Mouse (Mus musculus): ENCODE data around the gene Lzts2.

Lzts2 gene

DNA sequence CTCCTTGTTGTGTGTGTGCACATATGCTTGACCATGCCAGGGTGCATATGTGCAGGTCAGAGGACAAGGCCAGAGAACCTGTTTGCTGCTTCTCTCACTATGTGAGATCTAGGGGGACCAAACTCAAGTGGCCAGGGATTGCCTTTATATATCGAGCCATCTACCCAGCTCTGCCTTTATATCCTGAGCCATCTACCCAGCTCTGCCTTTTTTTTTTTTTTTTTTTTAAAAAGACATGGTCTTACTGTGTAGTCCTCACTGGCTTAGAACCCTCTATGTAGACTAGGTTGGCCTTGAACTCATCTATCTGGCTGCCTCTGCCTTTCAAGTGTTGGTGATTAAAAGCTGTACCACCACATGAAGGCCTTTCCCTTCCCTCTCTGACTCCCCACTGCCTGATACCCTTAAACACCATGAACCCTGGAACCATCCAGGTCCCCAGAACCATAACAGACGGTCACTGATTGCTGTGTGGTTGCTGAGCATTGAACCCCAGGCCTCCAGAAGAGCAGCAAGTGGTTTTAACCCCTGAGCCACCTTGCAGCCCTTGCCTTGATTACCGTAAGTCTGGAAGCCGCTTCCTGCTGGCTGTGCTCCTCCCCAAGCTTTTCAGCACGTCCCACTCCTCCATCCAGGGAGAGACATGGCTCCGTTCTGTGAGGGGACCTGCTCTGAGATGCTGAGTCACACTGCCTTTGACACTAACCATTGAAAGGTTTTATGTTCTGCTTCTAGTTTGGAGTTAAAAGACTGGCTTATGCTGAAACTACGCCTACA is 10.3 kb upstream of the Lzts2 start:
- in situ Hi-C loops (cut with MseI, MboI), result no loop called here

DNA sequence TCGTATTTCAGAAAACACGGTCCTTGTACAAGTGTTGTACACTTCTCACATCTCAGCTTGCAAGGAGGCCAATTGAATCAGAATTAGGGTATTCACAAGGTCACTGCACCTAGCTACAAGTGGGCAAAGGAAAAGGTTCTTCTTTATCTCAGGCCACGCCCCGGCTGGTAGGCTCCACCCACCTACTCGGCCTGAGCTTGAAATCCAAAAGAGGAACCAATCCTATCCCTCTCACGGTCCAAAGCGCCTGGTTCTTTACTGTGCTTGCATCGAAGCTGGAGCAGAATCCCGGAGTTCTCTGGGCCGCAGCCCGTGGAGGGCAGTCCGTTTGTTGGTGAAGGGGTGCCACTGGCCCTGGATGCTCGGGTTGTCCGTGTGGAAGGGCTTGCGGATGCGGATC is 8.8 kb upstream of the Lzts2 start, which contains the start of gene Twnk:
Gene Twnk (plus strand): TSS at position 220 of the 400 bp plus-strand sequence.
- in situ Hi-C loops (cut with MseI, MboI), result no loop called here

DNA sequence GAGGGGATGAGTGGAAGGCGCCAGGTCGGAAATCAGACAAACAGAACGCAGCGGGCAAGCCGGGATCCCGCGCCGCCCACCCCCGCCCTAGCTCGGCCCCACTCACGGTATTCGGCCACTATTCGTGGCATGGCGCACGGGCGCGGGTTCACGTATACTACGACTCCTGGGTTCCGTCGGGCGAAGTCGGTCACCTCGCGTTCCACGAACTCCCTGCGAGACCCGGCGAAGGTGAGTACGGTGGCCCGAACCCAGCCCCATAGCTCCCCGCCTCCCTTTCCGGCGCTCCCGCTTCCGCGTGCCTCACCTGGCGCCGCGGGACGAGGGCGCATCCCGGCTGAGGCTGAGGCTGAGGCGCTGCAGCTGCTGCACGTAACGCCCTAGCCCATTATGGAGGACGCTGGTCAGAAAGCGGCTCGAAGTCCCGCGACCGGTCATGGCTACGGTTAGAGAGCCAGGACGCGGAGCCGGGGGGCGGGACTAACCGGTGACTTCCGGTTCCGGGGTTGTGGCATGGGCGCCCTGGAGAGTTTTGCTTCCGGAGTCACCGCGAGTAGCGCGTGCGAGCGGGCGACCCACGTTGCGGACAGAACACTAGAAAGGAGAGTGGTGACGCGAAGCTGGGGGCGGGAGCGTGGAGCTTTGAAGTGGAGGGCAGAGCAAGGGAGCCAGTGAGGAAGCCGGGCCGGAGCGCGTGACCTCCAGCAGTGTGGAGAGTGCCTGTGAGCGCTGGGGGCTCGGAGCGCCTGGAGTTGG is 8.1 kb upstream of the Lzts2 start, which contains the start of gene Mrpl43:
Gene Mrpl43 (minus strand): TSS at position 486 of the 756 bp plus-strand sequence.
- in situ Hi-C loops (cut with MseI, MboI), result no loop called here

DNA sequence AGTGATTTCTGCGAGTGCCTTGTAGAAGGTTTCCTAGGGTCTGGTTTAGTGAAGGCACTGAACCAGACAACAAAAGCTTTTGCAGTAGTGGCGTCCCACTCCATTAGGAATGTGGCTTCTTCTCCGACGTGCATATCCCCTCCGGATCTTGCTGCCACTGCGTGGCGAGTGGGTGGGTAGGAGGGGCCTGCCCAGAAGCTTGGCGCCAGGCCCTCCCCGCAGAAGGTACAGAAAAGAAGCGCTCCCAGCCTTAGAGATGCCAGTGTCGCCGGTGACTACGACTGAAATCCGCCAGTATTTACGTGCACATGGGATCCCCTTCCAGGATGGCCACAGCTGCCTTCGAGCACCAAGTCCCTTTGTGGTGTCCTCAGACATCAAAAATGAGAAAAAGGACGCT is 7.2 kb upstream of the Lzts2 start:
- in situ Hi-C loops (cut with MseI, MboI), result no loop called here

DNA sequence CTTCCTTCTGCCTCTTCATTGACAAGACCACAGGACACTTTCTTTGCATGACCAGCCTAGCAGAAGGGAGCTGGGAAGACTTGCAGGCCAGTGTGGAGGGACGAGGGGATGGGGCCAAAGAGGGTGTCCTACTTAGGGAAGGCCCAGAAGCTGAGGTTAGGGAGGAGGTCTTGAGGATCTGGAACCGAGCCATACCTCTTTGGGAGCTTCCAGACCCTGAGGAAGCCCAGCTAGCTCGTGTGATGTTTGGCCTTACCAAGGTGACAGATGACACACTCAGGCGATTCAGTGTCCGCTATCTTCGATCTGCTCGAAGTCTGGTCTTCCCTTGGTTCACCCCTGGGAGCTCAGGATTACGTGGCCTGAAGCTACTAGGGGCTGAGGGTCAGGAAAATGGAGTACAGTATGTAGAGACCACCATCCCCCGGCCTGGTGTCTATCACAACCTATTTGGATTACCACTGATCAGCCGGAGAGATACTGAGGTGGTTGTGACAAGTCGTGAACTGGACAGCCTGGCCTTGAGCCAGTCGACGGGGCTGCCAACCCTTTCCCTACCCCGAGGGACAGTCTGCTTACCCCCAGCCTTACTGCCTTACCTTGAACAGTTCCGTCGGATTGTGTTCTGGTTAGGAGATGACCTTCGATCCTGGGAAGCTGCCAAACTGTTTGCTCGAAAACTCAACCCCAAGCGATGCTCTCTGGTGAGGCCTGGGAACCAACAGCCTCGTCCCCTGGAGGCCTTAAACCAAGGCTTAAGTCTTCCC is 6.6 kb upstream of the Lzts2 start:
- in situ Hi-C loops (cut with MseI, MboI), result no loop called here

DNA sequence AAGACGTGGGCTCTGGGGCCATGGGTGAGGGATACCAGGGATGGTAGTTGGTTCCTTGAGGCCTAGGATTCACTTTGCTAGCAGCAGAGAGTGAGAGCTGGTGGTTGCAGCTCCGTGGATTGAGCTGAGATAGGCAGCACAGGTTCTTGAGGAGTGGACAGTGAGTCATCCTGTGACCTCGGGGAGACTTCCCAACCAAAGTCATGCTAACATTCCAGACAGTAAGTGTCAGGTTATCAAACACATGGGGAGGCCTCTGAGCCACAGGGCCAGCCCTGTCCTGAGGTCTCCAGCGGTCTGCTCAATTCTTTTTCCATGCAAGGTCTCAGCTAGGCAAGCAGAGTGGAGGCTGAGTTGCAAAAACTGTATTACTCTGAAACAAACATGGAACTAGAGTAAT is 3.6 kb upstream of the Lzts2 start:
- in situ Hi-C loops (cut with MseI, MboI), result no loop called here

DNA sequence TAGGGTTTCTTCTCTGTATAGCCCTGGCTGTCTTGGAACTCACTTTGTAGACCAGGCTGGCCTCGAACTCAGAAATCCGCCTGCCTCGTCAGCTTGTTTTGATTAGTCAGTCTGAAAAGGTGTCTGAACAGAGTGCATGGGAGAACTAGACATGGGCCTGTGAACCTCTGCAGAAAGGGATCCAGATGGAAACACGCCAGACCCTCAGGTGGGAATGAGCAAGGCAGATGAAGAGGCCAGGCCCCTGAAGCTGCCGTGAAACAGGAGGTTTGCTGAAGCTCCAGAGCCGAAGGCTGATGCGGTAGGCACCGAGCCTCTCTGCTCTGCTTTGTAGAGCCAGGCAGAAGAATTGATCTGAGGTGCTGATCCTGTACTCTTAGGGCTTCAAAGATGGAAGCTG is 2.0 kb upstream of the Lzts2 start:
- in situ Hi-C loops (cut with MseI, MboI), result no loop called here

DNA sequence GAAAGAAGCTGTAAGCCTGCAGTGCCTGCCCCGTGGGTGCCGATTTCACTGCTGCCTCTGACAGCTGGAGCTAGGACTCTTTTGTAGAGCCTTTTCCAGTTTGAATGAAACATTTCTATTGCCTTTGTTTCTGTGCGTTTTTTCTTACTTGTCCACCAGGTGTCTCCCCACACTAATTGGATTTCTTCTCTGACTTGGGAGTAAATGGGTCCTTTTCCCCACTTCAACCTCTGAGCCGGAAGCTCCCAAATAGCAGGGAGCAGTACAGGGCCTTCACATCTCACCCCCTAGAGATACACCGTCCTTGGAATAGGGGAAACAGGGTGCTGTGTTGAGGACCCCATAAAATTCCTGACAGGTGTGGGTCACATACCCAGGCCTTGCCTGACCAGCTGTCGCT is 1.6 kb upstream of the Lzts2 start:
- in situ Hi-C loops (cut with MseI, MboI), result no loop called here

DNA sequence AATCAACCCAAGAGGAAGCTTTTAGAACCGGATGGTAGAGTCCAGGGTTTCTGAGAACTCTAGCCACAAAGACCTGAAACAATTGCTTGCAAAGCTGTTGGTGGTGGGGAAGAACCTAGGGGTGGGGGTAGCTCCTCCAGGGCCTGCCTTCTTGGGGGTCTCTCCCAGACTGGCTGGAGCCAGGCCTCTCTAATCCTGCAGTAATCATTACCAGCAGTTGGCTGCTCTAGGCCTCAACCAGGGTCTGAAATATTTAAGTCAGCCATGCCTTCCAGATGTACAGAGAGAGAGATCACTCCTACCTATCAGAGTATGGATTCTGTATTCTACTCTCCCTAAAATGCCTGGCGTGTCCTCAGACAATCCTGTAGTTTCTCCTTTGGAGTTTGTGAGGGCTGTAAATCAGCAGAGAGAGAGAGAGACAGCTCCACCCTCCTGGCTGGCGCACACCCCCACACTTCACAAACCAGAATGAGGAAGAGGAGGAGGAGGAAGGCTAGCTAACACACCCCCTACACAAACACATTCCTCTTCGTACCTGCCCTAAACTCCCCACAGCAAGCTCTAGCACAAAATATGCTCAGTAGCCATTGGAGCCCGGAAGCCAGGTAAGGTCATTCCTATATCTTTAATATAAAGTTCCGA is 511 bp upstream of the Lzts2 start:
- in situ Hi-C loops (cut with MseI, MboI), result no loop called here

DNA sequence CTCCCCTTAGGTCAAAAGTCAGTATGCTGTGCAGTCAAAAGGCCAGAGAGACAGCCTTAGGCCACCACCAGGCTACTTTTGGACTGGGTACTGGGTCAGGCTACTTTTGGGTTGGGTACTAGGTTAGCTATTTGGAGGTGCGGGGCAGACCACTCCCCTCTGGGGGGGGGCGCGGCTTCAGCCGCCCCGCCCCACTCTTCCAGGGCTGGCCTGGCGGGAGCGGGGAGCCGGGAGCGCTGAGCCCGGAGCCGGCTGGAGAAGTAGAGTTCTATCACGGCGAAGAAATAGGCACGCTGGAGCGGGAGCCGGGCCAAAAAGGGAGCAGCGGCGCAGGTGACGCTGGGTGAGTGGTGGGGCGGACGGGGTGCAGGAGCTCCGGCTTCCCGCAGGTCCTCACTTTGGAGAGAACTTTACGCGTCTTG is 778 bp downstream of the Lzts2 start:
- in situ Hi-C loops (cut with MseI, MboI), result no loop called here

DNA sequence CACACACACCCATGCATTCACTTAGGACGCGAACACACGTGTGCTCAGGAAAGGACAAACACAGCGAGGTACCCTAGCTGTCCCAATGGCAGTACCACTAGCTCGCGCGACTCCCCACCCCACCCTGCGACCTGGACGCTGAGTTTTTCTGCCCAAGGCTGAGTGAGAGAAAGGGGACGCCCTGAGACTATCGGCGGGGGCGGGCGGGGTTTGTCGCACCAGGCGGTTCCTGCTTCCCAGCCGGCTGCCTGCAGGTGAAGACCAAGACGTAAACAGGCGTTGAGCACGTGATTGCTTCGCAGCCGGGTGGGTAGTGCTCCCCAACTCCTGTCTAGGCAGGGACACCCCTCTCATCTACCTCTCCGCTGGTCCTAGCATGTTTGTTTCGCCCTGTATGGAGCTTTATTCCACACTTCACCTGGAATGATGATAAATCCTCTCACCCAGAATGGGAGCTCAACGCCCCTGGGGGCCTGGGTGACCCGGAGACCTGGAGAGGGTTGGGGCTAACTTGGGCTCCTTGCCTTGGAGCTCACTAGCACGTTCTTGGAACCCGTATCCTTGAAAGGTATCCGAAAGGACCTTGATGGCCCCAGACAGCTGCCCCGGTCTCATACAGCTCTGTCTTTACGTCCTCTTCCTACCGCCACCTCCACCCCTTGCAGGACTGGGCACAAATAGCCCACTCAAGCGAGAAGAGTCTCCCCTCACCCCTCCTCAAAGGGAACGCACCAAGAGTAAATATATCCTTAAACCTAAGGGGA is 1.5 kb downstream of the Lzts2 start:
- in situ Hi-C loops (cut with MseI, MboI), result no loop called here

DNA sequence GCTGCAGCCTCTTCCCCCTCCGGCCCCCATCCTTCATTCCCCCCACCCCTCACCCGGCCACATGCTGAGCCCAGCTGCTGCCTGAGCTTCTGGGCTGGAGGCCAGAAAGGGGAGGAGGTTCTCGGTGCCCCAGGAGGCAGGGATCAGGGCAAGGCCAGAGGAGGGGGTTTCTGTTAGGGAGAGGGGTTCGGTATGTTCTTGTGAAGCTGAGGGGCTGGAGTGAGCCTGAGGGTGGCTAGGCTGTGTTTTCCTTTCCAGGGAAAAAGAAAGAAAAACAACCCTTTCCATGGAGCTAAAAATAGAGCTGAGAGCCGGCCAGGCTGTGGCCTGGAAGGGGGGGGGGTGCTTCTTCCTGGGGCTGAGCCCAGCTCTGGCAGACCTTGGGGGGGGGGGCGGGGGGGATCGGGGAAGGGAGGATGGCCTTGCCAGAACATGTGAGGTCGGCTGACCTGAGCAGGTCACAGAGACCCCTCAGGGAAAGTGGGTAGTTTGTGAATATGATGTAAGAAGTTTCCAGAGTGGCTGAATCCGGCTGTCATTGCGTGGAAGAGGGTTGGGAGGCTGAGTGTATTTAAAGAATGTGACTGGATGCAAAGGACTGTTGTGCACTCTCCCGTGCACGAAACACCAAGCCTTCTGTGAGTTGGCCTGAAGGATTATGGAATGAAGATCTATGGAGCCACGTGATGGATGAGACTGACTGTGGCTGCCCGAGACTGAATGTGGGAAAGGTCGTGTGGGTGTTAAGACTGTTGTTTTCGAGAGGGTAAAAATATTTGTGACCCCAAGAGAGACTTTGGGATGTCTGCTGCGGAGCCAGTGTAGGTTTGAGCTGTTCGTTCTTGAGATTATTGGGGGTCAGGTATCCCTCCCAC is 2.4 kb downstream of the Lzts2 start:
- in situ Hi-C loops (cut with MseI, MboI), result no loop called here

DNA sequence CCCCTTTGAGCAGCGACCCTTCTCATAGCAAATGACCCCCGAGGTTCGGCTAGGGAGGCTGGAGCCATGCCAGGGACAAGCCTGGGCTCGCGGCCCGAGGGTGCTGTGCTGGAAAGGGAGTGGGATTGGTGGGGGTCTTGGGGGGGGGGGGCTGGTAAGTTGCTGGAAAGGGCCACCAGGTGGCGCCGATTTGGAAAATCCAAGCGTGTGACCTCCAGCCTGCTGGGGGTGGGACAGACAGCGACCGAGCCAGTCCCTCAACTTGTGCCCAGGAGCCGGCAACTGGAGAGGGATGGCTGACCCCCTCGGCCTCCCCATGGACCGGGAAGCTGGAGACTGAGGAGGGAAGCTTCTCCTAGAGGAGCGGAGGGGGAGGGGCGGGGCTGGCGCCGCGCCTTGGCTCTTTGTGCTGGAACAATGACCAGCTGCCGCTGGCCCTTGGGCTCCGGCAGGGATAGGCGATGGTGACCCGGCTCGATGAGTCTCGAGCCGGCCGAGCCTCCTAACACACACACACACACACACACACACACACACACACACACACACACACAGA is 3.1 kb downstream of the Lzts2 start:
- in situ Hi-C loops (cut with MseI, MboI), result no loop called here

DNA sequence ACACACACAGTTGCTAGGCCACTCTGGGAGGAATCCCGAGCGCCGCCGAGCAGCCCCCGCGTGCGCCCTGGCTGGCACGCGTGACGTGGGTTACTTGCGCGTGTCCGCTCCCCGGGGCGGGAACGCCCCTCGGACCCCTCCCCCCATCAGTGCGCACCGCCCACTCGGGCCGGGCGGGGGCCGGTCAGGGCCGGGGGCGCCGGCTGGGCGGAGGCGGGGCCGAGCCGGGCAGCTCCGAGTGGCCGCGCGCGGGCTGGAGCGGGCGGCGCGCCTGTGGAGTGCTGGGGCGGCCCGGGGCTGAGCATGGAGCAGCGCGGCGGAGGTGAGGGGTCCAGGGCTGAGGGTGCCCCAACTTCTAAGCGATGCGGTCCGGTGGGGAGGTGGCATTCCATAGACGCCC is 3.7 kb downstream of the Lzts2 start:
- in situ Hi-C loops (cut with MseI, MboI), result no loop called here

DNA sequence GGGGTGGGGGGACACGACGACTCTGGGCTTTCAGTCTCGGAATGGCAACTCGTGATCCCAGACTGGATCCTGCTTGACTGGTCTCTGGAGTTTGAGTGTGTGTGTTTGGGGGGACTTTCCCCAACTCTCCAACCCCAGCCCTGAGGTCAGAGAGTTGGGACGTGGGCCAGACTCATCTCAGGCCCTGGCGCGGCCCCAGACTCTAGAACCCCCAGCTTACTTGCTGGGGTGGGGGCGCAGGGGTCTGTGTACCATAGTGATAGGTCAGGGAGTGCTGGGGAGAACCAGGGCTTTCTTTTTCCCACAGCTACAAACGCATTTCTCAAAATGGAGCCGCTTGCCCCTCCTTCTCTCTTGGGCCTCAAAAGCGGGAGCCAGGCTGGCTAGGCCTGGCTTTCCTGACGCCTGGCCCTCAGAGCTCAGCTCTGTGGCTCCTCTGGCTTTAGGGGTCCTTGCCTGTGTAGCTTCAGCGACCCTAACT is 4.2 kb downstream of the Lzts2 start:
- in situ Hi-C loops (cut with MseI, MboI), result no loop called here

DNA sequence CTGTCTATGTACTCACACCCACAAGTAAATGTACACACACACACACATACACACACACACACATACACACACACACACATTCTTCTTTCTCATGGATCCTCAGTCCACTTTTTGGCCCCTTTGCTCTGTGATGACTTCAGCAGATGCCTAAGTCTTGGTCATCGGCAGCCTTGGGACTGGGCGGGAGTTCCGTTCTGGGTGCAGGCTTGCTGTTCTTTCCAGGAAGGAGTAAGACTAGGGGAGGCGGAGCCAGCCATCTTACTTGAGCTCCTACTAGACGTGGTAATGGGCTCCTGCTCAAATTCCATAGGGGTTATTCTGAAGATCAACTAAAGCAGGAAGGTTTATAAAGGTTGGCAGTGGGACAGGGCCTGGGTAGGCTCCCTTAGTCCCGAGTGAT is 6.1 kb downstream of the Lzts2 start:
- in situ Hi-C loops (cut with MseI, MboI), result no loop called here

DNA sequence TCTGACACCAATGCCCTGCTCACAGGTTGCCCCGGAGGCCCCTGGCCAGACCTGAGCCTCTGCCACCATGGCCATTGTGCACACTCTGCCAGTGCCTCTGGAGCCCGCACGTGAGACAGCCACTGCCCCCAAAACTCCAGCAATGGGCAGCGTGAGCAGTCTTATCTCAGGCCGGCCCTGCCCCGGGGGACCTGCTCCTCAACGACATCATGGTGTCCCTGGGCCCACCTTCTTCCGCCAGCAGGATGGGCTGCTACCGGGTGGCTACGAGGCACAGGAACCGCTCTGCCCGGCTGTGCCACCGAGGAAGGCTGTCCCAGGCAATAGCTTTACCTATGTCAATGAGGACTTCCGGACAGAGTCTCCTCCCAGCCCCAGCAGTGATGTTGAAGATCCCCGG is 7.1 kb downstream of the Lzts2 start:
- in situ Hi-C loops (cut with MseI, MboI), result no loop called here

DNA sequence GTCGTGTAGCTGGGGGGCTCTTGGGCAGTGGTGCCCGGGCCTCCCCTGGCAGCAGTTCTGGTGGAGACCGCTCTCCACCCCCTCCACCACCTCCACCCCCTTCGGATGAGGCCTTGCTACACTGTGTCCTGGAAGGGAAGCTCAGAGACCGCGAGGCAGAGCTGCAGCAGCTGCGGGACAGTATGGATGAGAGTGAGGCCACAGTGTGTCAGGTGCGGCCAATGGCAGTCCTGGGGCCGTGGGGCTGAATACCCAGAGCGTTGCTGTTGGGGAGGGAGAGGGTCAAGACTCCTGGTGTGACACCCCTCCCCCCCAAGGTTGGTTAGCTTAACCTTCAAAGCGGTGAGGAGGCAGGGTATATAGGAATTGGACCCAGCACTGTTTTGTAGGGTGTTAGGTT is 9.8 kb downstream of the Lzts2 start:
- in situ Hi-C loops (cut with MseI, MboI), result no loop called here

DNA sequence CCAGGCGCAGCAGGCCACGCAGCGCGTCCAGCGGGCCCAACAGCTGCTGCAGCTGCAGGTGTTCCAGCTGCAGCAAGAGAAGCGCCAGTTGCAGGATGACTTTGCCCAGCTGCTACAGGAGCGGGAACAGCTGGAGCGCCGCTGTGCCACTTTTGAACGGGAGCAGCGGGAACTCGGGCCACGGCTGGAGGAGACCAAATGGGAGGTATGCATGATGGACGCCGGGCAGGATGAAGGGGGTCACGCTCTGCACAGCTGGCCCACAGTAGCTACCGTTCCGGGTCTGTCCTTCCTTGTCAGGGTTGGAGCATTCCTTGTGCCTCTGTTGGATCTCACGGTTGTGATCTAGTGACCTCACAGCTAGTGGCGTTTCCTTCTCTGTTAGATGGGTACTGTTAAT is 10.6 kb downstream of the Lzts2 start:
- in situ Hi-C loops (cut with MseI, MboI), result no loop called here

Measured in mouse trophoblast stem cell (cell line).